Mouse (Mus musculus) testis, adult 2 months (tissue): ENCODE data around the gene Brms1. TPM values are rescaled to one million over a fixed set of nuclear protein-coding genes. Genes with fewer than 3 reads are reported as not detected.
"Not testable (repeated sequence)": the region's sequence is repeated elsewhere in the genome, so short reads cannot be mapped to it uniquely, and the experiment has no call there.

Experiments
- H3K27ac ChIP-seq: fragments of 200-500 bp; 2 replicates; pipeline ENCODE4 v1.5.1; 2012; ENCODE audit warnings: low read depth, low read length; ENCODE audit not compliant: control insufficient read depth, insufficient read depth
- H3K27me3 ChIP-seq: fragments of 200-500 bp; 2 replicates; pipeline ENCODE4 v1.6.1; 2012; ENCODE audit warnings: mild to moderate bottlenecking, low read length, moderate library complexity; ENCODE audit not compliant: control insufficient read depth, insufficient read depth
- H3K36me3 ChIP-seq: fragments of 200-500 bp; 2 replicates; pipeline ENCODE4 v1.6.1; 2012; ENCODE audit warnings: mild to moderate bottlenecking, low read length; ENCODE audit not compliant: control insufficient read depth, insufficient read depth
- H3K4me1 ChIP-seq: fragments of 200-500 bp; 2 replicates; pipeline ENCODE4 v1.6.1; 2012; ENCODE audit warnings: low read length; ENCODE audit not compliant: control insufficient read depth, insufficient read depth
- H3K4me3 ChIP-seq: fragments of 200-500 bp; 2 replicates; pipeline ENCODE4 v1.5.1; 2012; ENCODE audit warnings: low read depth, mild to moderate bottlenecking, low read length, moderate library complexity, mixed read lengths; ENCODE audit not compliant: control insufficient read depth
- CTCF ChIP-seq: fragments of 200-500 bp; IDR thresholded peaks from 2 replicates; pipeline ENCODE4 v1.5.1; 2012; ENCODE audit warnings: low read depth, mild to moderate bottlenecking, inconsistent platforms, low read length, moderate library complexity; ENCODE audit not compliant: control insufficient read depth, insufficient read depth, insufficient replicate concordance
- POLR2A ChIP-seq: fragments of 200-500 bp; IDR thresholded peaks from 2 replicates; pipeline ENCODE4 v1.6.1; 2012; ENCODE audit warnings: low read depth, mild to moderate bottlenecking, inconsistent platforms, low read length, moderate library complexity; ENCODE audit not compliant: control insufficient read depth
- polyA plus RNA-seq: library from polyadenylated mRNA; depleted of rRNA; stranded (reverse); fragments of >200 nt; gene quantifications from 2 replicates; pipeline ENCODE4 v1.2.3, GENCODE M21; 2012

The Brms1 gene
- polyA plus RNA-seq, 1 experiment = 216 TPM

DNA sequence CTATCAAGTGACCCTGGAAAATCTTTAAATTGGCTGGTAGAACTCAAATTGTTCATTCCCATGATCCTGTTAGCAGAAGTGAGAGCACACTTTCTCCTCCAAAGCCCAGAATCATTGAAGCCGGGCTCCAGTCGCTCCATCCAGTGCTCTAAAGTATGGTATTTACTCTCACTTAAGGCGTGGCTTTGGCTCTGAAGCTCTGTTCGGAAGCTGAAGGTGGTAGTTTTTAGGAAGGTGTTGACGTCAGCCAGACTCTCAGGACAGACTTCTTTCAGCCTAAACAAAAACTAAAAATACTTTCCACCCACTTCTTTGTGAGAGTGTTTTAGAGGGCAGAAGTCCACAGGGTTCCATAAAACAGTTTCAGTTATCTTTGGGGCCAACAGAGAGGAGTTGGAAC lies 32.4 kb downstream of the Brms1 start:
- H3K27ac ChIP-seq = no peak overlapping the region
- H3K27me3 ChIP-seq = no peaks in the 10 kb centered on the region
- H3K4me3 ChIP-seq = peak overlapping the region; percentile 14
- peaks cover 24% of the 10 kb centered on the region for H3K4me1 ChIP-seq
- no peak for TF ChIP-seq CTCF
- no peak for TF ChIP-seq POLR2A
- H3K36me3 ChIP-seq = no peaks in the 10 kb centered on the region

GRCm38 (mm10) chr19:5079279-5079678 lies 38.1 kb downstream of the Brms1 start:
- Histone ChIP-seq H3K4me1 (no peaks in the 10 kb centered on the region; the same call in 1 of the 2 replicates), H3K36me3 (no peaks in the 10 kb centered on the region), H3K4me3 (no peak overlapping the region), H3K27me3 (no peaks in the 10 kb centered on the region; the same call in 1 of the 2 replicates), H3K27ac (no peak overlapping the region)
- TF ChIP-seq CTCF (no peak), POLR2A (no peak)

DNA sequence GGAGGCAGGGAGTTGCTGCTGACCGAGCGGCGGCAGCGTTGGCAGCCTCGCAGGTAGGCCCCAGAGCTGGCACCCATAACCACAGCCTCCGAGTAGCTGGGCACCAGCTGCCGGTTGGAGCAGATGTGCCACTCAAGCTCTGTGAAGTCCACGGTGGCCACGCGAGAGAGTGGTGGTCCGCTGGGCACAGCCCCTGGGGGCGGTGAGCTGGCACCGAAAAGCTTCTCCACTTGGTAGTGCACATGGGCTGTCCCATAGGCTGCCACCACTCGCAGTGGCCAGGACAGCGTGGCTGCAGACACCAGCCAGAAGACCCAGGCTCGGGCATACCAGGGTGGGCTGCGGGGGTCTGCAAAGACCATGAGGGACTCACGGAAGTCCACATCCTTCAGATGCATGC lies 40.9 kb downstream of the Brms1 start:
- H3K27me3 ChIP-seq = no peaks in the 10 kb centered on the region; the same call in none of the 2 replicates
- TF ChIP-seq CTCF (no peak), POLR2A (no peak)
- H3K4me3 ChIP-seq = no peak overlapping the region
- H3K27ac ChIP-seq = no peak overlapping the region
- no peaks in the 10 kb centered on the region for H3K36me3 ChIP-seq
- peaks cover 6% of the 10 kb centered on the region for H3K4me1 ChIP-seq

DNA sequence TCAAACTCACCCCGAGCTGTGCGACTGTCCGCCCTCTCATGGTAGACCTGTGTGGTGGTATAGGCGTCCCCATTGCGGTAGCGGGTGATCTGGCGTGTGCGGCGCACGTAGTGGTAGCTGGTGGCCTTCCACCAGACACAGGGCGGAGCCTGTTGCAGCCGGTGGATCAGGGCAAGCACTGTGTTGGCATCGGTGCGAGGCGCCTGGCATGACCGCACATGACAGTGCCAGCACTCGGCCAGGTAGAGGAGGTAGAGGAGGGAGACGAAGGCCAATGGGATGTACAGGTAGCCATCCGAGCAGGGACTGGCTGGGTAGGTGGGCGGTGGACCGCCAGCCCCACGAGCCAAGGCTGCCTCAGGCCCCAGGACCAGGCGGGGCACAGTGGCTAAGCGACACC lies 41.4 kb downstream of the Brms1 start:
- Histone ChIP-seq H3K27ac (no peak overlapping the region), H3K4me3 (no peak overlapping the region), H3K4me1 (peaks cover 12% of the 10 kb centered on the region), H3K36me3 (no peaks in the 10 kb centered on the region), H3K27me3 (no peaks in the 10 kb centered on the region; the same call in none of the 2 replicates)
- TF ChIP-seq POLR2A = no peak
- TF ChIP-seq CTCF = no peak

- Histone ChIP-seq H3K27ac (no peak overlapping the region), H3K27me3 (no peaks in the 10 kb centered on the region; the same call in none of the 2 replicates), H3K4me3 (no peak overlapping the region), H3K36me3 (no peaks in the 10 kb centered on the region), H3K4me1 (peaks cover 20% of the 10 kb centered on the region)
- TF ChIP-seq POLR2A (no peak), CTCF (no peak)
Observed at GRCm38 (mm10) chr19:5083961-5084833, 43.0 kb downstream of the Brms1 start.

DNA sequence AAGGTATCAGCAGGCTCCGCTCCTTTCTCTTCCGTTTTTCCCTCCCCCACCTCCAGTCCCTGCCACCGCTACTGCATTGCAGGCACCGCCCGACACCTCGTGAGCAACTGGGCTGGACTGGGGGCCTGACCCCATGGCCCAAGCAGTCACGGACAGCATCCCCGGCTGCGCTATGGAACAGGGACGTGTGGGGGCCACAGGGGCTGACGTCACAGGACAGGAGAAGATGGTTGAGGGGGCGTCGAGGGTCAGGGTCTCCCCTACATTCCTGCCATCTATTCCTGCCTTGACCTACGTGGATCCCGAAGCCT lies 43.6 kb downstream of the Brms1 start:
- H3K4me3 ChIP-seq = no peak overlapping the region
- peaks cover 23% of the 10 kb centered on the region for H3K4me1 ChIP-seq
- TF ChIP-seq CTCF (no peak), POLR2A (no peak)
- H3K27me3 ChIP-seq = no peaks in the 10 kb centered on the region; the same call in none of the 2 replicates
- no peak overlapping the region for H3K27ac ChIP-seq
- no peaks in the 10 kb centered on the region for H3K36me3 ChIP-seq

DNA sequence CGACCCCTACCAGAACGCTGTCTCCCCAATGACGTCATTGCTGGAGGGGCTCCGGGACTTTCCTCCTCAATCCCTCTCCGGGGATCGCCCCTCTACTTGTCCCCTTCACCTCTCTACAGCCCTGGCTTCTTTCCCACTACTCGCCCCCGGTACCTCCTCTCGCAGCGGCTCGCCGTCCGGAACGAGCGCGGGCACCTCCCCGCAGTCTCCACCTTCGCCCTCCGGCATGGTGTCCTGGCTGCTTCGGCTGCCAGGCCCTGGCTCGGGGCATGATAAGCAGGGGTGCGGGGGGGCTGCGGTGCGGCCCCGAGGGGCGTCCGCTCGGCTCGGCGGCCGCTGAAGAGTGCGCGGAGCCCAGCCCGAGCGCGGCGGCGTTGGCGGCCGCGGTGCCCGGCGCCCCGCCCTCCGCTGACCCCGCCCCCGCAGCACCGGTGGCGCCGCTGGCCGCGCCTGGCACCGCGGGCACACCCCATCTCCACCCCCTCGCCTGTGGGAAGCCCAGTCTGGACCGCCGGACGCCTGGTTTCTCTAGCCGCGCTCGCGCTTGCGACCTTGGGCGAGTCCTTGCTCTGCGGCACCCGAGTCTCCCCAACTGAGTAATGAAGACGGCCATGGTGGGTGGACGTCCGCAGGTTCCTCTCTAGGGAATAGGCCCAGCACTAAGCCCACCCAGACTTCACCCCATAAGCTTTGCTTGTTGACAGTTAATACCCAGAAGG lies 44.1 kb downstream of the Brms1 start, which contains the start of gene Tmem151a:
TSS of gene Tmem151a (minus strand) at position 387 of the 719 bp plus-strand sequence.
- TF ChIP-seq CTCF (no peak), POLR2A (no peak)
- H3K27ac ChIP-seq = no peak within 1 kb of the TSS
- no peaks in the 10 kb centered on the region for H3K36me3 ChIP-seq
- peaks cover 23% of the 10 kb centered on the region for H3K4me1 ChIP-seq
- H3K4me3 ChIP-seq = peak within 1 kb of the TSS; percentile 49
- no peaks in the 10 kb centered on the region; the same call in none of the 2 replicates for H3K27me3 ChIP-seq

GRCm38 (mm10) chr19:5086533-5086932 lies 45.4 kb downstream of the Brms1 start:
- not testable (repeated sequence) for H3K27me3 ChIP-seq, H3K4me3 ChIP-seq, H3K36me3 ChIP-seq, H3K27ac ChIP-seq
- H3K4me1 ChIP-seq = peaks cover 23% of the 10 kb centered on the region
